Mouse (Mus musculus) gastrocnemius, postnatal 36 days (tissue): ENCODE measurements around the gene Cggbp1. TPM values are rescaled to one million over a fixed set of nuclear protein-coding genes. Genes with fewer than 3 reads are reported as not detected.

Experiments used
- DNase-seq, 2 experiments: peaks; one replicate each; pipeline ENCODE4 v3.0.0; 2022
- intact Hi-C: fragments of 180-260 bp; cut with DNase I; formaldehyde crosslinking; loops from one replicate; pipeline ENCODE4 v1.15.1; 2025
- total RNA-seq, 2 experiments: library from RNA; stranded (reverse); gene quantifications; 2 replicates each; pipeline ENCODE4 v1.2.3; 2021

Gene Cggbp1
- total RNA-seq, 2 experiments from 2014 or later = 20.2 to 20.6 TPM

GRCm38 (mm10) chr16:64872296-64872695 lies 20.5 kb downstream of the Cggbp1 start:
- DNase-seq = no peak
- intact Hi-C loops = no loop called here

DNA sequence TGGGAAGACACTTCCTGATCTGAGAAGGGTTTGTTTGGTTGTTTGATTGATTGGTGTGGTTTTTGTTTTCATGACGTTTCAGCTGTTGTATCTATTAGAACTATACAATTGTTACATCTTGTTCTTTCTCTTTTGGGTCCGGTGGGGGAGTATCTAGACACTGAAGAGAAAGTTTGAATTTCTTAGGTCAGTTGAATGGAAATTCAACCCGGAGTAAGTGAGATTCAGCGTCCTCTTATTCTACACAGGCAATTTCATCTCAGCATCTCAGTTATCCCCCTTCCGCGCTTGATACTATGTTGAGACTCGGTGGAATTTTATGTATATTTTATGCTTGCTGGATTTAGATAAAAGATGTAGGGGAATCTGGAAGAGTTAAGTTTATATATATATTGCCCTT lies 21.0 kb downstream of the Cggbp1 start:
- no peak for DNase-seq
- intact Hi-C loops = no loop called here

DNA sequence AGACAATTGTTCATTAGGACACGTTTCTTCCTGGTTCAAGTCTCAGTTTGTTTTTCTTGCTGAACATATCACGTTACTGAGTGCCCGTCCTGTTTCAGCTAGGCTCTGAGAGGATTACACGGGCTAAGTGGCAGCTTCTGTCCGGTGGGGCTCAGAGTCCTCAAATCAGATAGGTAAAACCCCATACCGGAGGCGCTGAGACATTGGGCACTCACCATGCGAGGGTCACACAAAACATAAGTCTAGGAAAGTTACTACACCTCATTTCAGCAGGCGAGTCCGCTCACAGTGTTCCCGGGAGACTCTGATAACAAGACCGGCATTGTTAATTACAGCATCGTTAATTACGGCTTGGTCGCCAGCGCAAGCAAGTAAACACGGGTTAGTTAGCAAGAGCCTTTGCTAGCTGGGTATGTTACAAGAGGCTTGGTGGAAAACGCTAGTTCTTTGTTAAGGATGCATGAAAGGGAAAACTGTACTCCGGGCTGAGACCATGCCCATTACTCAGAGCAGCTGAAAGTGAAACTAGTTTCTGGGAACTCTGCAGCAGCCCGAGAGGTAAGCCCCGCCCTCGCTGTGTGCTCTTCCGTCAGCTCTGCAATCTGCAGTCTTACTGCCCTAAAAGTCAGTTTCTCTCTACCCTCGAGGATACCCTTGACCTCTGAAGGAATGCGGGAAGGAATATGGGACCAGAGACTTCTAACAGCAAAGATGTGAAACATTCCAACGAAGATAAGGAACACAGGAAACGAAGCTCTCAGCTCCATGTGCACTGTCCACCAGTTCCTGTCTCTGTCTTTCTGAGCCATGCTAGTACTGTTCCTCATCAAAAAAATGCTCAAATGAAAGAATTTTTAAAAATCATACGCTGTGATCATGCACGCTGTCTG lies 21.9 kb downstream of the Cggbp1 start:
- intact Hi-C loops = no loop called here
- peak; percentile 41 to 68 for DNase-seq

DNA sequence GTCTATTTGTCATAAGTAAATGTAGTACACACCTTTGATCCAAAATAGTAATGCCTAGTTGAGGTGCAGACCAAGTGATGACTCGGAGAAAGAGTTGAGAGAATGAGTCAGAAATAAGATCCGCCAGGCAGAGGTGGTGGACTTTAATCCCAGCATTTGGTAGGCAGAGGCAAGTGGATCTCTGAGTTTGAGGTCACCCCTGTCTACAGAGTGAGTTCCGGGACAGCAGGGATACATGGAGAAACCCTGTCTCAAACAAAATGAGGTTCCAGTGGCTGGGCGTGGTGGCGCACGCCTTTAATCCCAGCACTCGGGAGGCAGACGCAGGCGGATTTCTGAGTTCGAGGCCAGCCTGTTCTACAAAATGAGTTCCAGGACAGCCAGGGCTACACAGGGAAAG lies 23.6 kb downstream of the Cggbp1 start:
- intact Hi-C loops = no loop called here
- DNase-seq = no peak

GRCm38 (mm10) chr16:64875822-64876221 lies 24.0 kb downstream of the Cggbp1 start:
- no peak for DNase-seq
- intact Hi-C loops = no loop called here

GRCm38 (mm10) chr16:64876631-64877265 lies 25.0 kb downstream of the Cggbp1 start:
- intact Hi-C loops = no loop called here
- DNase-seq = no peak

DNA sequence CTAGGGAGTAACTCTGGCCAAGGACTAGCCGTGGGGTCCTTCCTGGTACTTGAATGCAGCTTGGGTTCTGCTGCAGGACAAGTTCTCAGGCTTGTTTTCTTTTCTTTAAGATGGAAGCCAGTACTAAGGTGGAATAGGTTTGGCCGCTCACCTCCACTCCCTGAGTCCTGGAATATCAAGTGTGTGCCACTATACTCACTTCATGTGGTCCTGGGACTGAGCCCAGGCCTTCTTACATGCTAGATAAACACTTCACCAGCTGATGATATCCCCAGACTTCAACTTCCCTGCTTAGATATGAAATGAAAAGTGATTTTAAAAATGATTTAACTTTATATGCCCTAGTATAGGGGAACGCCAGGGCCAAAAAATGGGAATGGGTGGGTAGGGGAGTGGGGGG lies 25.5 kb downstream of the Cggbp1 start:
- intact Hi-C loops = no loop called here
- no peak for DNase-seq

- intact Hi-C loops = no loop called here
- no peak for DNase-seq
Measured at GRCm38 (mm10) chr16:64878611-64879132, 26.9 kb downstream of the Cggbp1 start.

DNA sequence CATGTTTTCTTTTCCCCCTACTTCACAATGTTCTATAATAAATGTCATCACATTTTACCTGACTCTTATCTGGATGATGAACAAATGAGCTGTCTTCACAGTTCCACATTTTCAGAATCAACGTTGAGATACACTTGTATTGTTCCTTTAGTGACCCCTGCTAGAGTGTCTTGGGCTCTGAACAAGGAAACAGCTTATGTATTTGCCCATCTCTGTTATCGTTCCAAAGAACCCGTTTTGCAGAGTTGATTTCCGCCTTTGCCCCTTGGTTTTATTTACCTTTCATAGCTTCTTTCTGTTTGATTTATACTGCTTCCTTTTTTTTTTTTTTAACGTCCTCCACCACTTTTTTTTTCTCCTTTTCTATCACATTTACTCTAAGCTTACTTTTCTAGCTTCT lies 27.9 kb downstream of the Cggbp1 start:
- intact Hi-C loops = no loop called here
- DNase-seq = no peak

GRCm38 (mm10) chr16:64880986-64881385 lies 29.2 kb downstream of the Cggbp1 start:
- no peak for DNase-seq
- intact Hi-C loops = no loop called here

GRCm38 (mm10) chr16:64881442-64881841 lies 29.6 kb downstream of the Cggbp1 start:
- intact Hi-C loops = no loop called here
- no peak for DNase-seq

- no peak for DNase-seq
- intact Hi-C loops = no loop called here
Measured at GRCm38 (mm10) chr16:64883896-64884295, 32.1 kb downstream of the Cggbp1 start.

DNA sequence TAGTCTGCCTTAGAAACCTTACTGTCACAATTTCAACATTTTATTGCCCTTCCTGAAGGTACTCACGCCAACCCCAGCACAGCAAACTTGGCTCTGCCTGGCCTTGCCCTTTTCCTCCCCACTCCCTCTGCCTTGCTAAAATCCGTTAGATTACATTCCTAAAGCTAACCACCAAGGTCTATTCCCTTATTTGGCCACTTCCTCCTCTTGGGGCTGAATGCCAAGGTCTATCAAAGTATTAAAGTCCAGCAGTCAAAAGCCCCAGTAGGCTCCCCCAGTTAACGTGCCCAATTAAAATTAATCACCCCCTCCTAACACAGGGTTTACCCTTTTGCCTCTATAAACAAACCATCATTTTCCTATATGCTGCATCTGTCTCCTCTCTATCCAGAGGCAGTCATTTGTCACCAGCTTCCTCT lies 32.6 kb downstream of the Cggbp1 start:
- intact Hi-C loops = no loop called here
- no peak for DNase-seq

GRCm38 (mm10) chr16:64885142-64885541 lies 33.3 kb downstream of the Cggbp1 start:
- DNase-seq = no peak
- intact Hi-C loops = no loop called here

GRCm38 (mm10) chr16:64885547-64885946 lies 33.8 kb downstream of the Cggbp1 start:
- intact Hi-C loops = no loop called here
- no peak for DNase-seq

DNA sequence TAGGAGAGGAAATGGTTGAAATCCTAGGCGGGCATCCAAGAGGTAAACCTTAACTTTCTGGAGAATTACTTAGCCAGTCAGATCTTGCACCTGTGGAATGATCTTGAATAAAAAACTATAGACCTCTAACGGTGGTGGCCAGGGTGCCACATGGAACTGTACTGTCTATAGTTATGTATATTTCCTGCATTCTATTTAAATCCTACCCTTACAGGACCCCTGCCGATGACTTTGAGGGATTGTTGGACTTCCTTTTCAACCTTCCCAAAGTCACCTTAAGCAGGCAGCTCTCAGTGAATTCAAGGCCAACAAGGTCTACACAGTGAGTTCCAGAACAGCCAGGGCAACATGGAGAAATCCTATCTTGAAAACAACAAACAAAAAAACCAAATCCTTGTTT lies 37.7 kb downstream of the Cggbp1 start:
- DNase-seq = no peak
- intact Hi-C loops = no loop called here

- intact Hi-C loops = no loop called here
- no peak for DNase-seq
Measured at GRCm38 (mm10) chr16:64899084-64899483, 47.3 kb downstream of the Cggbp1 start.

- intact Hi-C loops = no loop called here
- no peak for DNase-seq
Measured at GRCm38 (mm10) chr16:64903328-64903727, 51.5 kb downstream of the Cggbp1 start.

DNA sequence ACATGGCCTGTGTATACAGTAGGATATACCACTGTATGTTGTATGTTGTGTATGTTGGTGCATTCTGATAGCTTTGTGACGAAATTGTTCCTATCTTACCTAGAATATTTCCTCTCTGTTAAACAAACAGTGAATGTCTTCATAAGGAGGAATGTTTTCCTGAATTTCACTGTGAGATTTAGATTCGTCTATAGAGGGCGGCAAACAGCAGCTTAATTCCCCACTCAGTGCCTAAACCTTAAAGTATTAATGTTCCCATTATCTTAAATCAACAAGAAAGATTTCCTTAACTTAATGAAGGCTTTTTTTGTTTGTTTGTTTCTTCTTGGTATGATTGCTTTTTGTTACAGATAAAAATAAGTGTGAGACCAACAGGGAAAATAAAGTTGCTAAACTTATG lies 55.3 kb downstream of the Cggbp1 start:
- no peak for DNase-seq
- intact Hi-C loops = no loop called here

- DNase-seq = no peak
- intact Hi-C loops = no loop called here
Measured at GRCm38 (mm10) chr16:64908747-64909146, 57.0 kb downstream of the Cggbp1 start.
